Mouse (Mus musculus): ENCODE data around the gene Epha2.

DNA sequence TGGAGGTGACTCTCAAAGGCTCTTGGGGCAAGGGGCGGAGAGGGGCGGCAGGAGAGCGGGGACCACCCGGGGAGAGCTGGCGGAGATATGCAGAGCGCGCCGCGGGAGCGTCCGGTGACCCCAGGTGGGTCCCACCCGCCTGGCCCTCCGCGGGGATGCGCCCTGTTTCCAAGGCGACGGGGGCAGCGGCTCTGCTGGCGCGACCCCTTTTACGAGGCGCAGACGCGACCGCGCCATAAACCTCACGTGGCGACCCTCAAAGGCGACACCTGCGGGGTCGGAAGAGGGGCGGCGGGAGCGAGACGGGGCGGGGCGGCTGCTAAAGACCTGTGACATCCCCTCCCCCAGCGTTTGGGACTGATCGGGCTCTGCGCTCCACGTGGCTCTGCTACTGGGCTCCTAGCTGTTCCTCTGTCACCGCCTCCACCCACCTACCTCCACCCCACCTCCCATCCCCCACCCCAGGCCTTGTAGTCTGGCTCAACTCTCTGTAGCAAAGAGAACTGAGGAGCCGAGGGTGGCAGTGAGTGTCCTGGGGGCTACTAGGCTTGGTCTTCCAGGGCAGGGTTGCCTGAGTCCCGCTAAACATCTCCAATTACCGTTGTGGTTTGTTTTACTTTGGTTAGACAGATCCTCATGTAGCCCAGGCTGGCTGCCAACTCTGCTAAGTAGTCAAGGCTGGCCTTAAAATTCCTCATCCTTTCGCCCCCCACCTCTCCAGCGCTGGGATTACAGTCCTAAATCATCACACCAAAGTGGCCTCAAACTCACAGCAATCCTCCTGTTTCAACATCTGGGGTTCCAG, 9.3 kb upstream of the Epha2 start:
- TF ChIP-seq CTCF (IDR thresholded peaks at IDR 0.05; ENCODE audit: low read depth, low read length) (no peak), POLR2A (IDR thresholded peaks at IDR 0.05; ENCODE audit: extremely low read depth, insufficient read depth, low read length) (no peak)
